Mouse (Mus musculus): ENCODE data around the gene Abl1.

- TF ChIP-seq CTCF (IDR thresholded peaks at IDR 0.05; ENCODE audit: control insufficient read depth, insufficient read depth, insufficient read length) (no peak), MYOG (IDR thresholded peaks at IDR 0.05; ENCODE audit: control insufficient read depth, extremely low read depth, insufficient read length) (no peak), CEBPB (IDR thresholded peaks at IDR 0.05; ENCODE audit: low read depth) (no peak), MYOD1 (IDR thresholded peaks at IDR 0.05; ENCODE audit: control insufficient read depth, insufficient read length, low read depth) (no peak), MAX (IDR thresholded peaks at IDR 0.05) (no peak)
Observed at GRCm38 (mm10) chr2:31790728-31791251, 102.6 kb downstream of the Abl1 start.

Data from C2C12 (cell line).